Mouse (Mus musculus) layer of hippocampus, adult 2 months (tissue): ENCODE results near the gene Fam107a. TPM values are rescaled to one million over a fixed set of nuclear protein-coding genes. Genes with fewer than 3 reads are reported as not detected.
"Not testable (repeated sequence)": the region's sequence is repeated elsewhere in the genome, so short reads cannot be mapped to it uniquely, and the experiment has no call there.

ENCODE experiments used
- DNase-seq, 2 experiments: peaks; one replicate each; pipeline ENCODE4 v3.0.0; 2022; ENCODE audit warnings: low spot score in 2 of 2
- H3K27ac ChIP-seq: fragments of 200-600 bp; 2 replicates; pipeline ENCODE4 v1.8.1; 2022
- H3K4me3 ChIP-seq: fragments of 200-600 bp; 2 replicates; pipeline ENCODE4 v1.8.1; 2022; ENCODE audit warnings: mild to moderate bottlenecking
- CTCF ChIP-seq: fragments of 200-600 bp; conservative IDR thresholded peaks from 2 replicates; pipeline ENCODE4 v1.8.1; 2022; ENCODE audit warnings: antibody characterized with exemption, mild to moderate bottlenecking, moderate library complexity
- total RNA-seq, 2 experiments: library from RNA; stranded (reverse); gene quantifications; 2 replicates each; pipeline ENCODE4 v1.2.3; 2021

Fam107a gene
- total RNA-seq, 2 experiments from 2014 or later = 275 to 282 TPM

DNA sequence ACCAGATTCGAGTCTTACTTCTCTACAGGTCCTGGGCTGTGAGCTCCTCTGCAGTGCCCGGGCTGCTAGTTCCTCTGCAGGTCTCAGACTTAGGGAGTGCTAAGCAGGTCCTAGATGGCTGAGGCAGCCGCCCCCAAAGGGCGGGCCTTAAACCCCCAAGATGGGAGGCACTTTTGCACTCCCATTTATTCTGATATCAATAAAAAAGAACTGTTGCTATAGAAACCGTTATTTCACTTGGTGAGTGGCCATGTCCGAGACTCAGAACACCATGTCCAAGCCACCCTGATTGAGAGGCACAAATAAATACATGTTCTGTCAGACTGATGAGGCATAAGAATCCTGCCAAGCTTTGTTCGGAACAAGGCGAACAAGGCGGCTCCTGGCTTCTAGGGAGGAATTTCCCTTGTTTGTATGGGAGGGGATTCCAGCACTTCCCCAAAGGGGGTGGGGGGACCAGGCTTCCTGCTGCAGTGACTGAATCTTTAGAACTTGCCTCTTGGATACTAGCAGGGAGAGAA lies 8.1 kb downstream of the Fam107a start:
- Histone ChIP-seq H3K4me3 (peak overlapping the region; percentile 58), H3K27ac (peak overlapping the region; percentile 89)
- peak; percentile 43 to 46 for DNase-seq
- no peak for TF ChIP-seq CTCF

DNA sequence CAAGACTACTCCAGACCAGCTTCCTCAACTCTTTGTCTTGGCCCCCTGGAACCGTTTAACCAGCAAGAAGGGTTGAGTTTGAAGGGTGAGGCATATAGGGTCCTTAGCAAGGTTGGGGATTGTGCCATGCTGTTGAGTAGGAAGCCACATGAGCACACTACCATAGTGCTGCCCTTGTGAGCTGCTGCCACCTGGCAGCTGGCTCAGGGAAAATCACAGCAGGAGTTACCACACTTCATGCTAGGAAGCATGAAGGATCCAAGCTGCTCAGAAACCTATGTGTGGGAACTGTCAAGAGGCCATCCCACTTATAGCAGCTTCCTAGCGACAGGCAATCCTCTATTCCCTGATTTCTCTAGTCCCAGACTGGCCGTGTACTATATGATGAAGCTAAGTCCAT lies 9.2 kb downstream of the Fam107a start:
- H3K4me3 ChIP-seq = peak overlapping the region; percentile 58
- peak overlapping the region; percentile 89 for H3K27ac ChIP-seq
- DNase-seq = no peak
- TF ChIP-seq CTCF = peak; percentile 34

- Histone ChIP-seq H3K4me3 (peak overlapping the region; percentile 58), H3K27ac (peak overlapping the region; percentile 89)
- no peak for DNase-seq
- TF ChIP-seq CTCF = no peak
Measured at GRCm38 (mm10) chr14:8306884-8307283, 10.9 kb downstream of the Fam107a start.

- no peak for TF ChIP-seq CTCF
- DNase-seq = no peak
- Histone ChIP-seq H3K4me3 (peak overlapping the region; percentile 38), H3K27ac (peak overlapping the region; percentile 74)
Measured at GRCm38 (mm10) chr14:8305014-8305413, 12.8 kb downstream of the Fam107a start.

DNA sequence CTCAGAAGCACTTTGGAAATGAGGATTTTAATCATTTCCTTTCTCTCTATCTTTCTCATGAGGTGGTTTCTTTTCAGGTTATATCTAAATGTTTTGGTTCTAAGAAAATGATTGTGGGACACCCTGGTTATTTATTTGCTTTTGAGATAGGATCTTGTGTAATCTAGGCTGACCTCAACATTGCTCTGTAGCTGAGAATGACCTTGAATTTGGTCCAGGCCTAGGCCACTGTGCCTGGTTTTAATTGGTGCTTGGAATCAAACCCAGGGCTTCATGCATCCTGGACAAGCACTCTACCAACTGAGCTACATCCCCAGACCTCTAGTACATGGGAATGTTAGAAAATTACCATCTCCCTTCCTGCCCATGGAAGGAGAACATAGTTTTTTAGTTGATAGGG lies 13.7 kb downstream of the Fam107a start:
- no peak for DNase-seq
- TF ChIP-seq CTCF = no peak
- H3K27ac ChIP-seq = peak overlapping the region; percentile 74
- peak overlapping the region; percentile 38 for H3K4me3 ChIP-seq

DNA sequence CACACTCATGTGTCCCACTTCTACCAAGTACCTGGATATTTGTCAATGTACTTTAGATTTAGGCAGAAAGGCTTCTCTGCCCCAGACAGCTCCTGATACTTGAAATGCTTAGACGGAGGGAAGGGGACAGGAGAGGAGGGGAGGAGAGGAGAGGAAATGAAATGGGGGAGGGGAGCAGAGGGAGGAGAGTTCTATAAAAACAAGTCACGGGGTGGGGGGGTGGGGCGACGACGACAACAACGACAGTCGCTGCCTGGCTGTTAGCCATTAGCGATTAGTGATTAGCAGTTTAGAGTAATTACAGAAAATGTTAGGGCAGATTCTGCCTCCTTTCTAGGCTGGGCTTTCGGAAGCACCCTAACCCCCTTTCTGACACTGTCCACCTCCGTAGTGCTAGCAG lies 15.1 kb downstream of the Fam107a start:
- no peak for DNase-seq
- TF ChIP-seq CTCF = no peak
- Histone ChIP-seq H3K4me3 (peak overlapping the region; percentile 26; the same call in 1 of the 2 replicates), H3K27ac (peak overlapping the region; percentile 51; the same call in 1 of the 2 replicates)

DNA sequence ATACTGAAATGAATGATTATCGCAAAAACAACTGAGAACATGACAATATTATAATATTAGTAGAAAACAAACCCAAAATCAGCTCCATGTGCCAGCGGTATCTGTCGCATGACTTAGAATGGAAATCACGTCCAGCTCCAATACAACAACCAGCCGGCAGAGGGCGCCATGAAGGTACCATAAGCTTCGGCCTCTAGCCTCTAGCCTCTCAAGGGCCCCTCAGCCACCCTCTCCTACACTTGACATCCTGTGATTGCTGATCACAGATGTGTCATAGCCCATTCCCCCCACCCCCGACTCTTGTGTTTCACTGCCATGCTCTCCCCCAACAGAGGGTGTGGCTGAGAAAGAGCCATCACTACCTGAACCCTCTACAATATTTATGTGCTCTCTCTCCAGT lies 17.5 kb downstream of the Fam107a start:
- Histone ChIP-seq H3K4me3 (no peak overlapping the region), H3K27ac (no peak overlapping the region)
- peak; percentile 38 to 55 for DNase-seq
- peak; percentile 81 for TF ChIP-seq CTCF

GRCm38 (mm10) chr14:8297889-8298293 lies 19.9 kb downstream of the Fam107a start:
- no peak for DNase-seq
- H3K27ac ChIP-seq = no peak overlapping the region
- no peak for TF ChIP-seq CTCF

GRCm38 (mm10) chr14:8294257-8294656 lies 23.6 kb downstream of the Fam107a start:
- Histone ChIP-seq H3K4me3 (no peak overlapping the region), H3K27ac (no peak overlapping the region)
- no peak for DNase-seq
- no peak for TF ChIP-seq CTCF

More at GRCm38 (mm10) chr14:8297889-8298293, 19.9 kb downstream of the Fam107a start:
- H3K4me3 ChIP-seq = no peak overlapping the region

- H3K4me3 ChIP-seq, H3K27ac ChIP-seq: not testable (repeated sequence)
- peak; percentile 52 to 59 for DNase-seq
Measured at GRCm38 (mm10) chr14:8286595-8286994, 31.2 kb downstream of the Fam107a start.

- no peak for TF ChIP-seq CTCF
Measured at GRCm38 (mm10) chr14:8283784-8284183, 34.0 kb downstream of the Fam107a start.

DNA sequence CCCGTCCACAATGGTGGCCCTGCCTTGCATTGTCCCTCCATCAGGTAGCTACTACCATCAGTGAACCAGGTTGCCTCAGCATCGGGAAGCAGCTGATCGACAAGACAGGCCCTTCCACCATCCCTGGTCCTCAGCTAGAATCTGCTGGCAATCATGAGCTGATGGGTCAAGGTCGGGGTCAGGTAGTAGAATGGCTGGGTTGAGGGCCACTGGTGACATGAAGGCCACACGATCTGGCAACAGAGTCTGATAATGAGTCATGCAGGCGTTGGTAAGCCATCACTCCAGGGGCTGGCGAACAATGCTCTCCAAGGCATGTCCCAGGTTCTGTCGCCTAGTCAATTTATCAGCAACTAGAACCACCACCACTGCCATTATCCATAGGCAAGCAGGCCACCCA lies 46.5 kb downstream of the Fam107a start:
- DNase-seq, H3K27ac ChIP-seq, H3K4me3 ChIP-seq: not testable (repeated sequence)

More at GRCm38 (mm10) chr14:8283784-8284183, 34.0 kb downstream of the Fam107a start:
- no peak overlapping the region for H3K27ac ChIP-seq
- no peak overlapping the region for H3K4me3 ChIP-seq
- no peak for DNase-seq

- Histone ChIP-seq H3K4me3 (no peak overlapping the region), H3K27ac (no peak overlapping the region)
- DNase-seq = no peak
- TF ChIP-seq CTCF = no peak
Measured at GRCm38 (mm10) chr14:8264378-8264777, 53.4 kb downstream of the Fam107a start.

GRCm38 (mm10) chr14:8262242-8262641 lies 55.6 kb downstream of the Fam107a start:
- no peak for DNase-seq
- peak; percentile 71 for TF ChIP-seq CTCF
- H3K4me3 ChIP-seq = no peak overlapping the region
- no peak overlapping the region for H3K27ac ChIP-seq

DNA sequence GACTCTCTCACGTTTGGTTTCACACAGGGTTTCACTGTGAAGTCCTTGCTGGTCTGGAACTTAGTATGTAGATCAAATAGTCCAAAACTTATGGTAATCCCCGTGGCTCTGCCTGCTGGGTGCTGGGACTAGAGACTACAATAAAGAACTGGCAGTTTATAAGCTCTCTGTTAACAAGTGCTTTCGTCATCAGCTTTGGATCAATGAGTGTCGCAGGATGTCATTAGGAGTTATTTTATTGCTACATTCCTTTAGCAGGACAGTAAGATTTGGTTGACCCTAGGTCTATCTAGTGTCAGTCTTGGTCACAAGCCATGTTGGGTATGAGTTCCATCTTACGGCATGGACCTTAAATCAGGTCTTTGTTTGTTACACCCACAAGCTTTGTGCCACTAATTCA lies 57.6 kb downstream of the Fam107a start:
- TF ChIP-seq CTCF = no peak
- Histone ChIP-seq H3K27ac (no peak overlapping the region), H3K4me3 (no peak overlapping the region)
- no peak for DNase-seq
